Mouse (Mus musculus) intestine, embryonic 14.5 days (tissue): ENCODE results near the gene Med31. TPM values are rescaled to one million over a fixed set of nuclear protein-coding genes. Genes with fewer than 3 reads are reported as not detected.

ENCODE experiments used
- ATAC-seq: fragments of 200-750 bp; cut with Nextera tagmentation; replicated peaks from 2 replicates; pipeline ENCODE4 v1.8.0; 2017; ENCODE audit warnings: low read depth, moderate number of reproducible peaks, moderate TSS enrichment, moderate library complexity; ENCODE audit not compliant: low FRiP score, low TSS enrichment
- DNase-seq: peaks from one replicate; pipeline ENCODE4 v3.0.0-alpha.2; 2018; ENCODE audit warnings: low spot score
- H3K27ac ChIP-seq: fragments of 300-500 bp; sonication (generic); 2 replicates; pipeline ENCODE4 v1.5.1; 2014; ENCODE audit warnings: low read depth, mild to moderate bottlenecking, control low read depth
- H3K27me3 ChIP-seq: fragments of 300-500 bp; sonication (generic); replicated peaks from 2 replicates; pipeline ENCODE4 v1.6.1; 2014; ENCODE audit warnings: low read length, control low read depth; ENCODE audit not compliant: control insufficient read depth, insufficient read depth
- H3K36me3 ChIP-seq: fragments of 300-500 bp; sonication (generic); 2 replicates; pipeline ENCODE4 v1.6.1; 2014; ENCODE audit warnings: low read length, control low read depth; ENCODE audit not compliant: control insufficient read depth, insufficient read depth
- H3K4me1 ChIP-seq: fragments of 300-500 bp; sonication (generic); replicated peaks from 2 replicates; pipeline ENCODE4 v1.6.1; 2014; ENCODE audit warnings: low read length, control low read depth, mixed read lengths; ENCODE audit not compliant: control insufficient read depth, insufficient read depth
- H3K4me2 ChIP-seq: fragments of 300-500 bp; sonication (generic); 2 replicates; pipeline ENCODE4 v1.6.1; 2014; ENCODE audit warnings: low read length
- H3K4me3 ChIP-seq: fragments of 300-500 bp; sonication (generic); 2 replicates; pipeline ENCODE4 v1.5.1; 2014; ENCODE audit warnings: low read depth, low read length, control low read depth, mixed read lengths
- H3K9ac ChIP-seq: fragments of 300-500 bp; sonication (generic); 2 replicates; pipeline ENCODE4 v1.6.1; 2014; ENCODE audit warnings: mild to moderate bottlenecking, low read length
- H3K9me3 ChIP-seq: fragments of 300-500 bp; sonication (generic); 2 replicates; pipeline ENCODE4 v1.6.1; 2016; ENCODE audit warnings: low read length, control low read depth; ENCODE audit not compliant: control insufficient read depth
- WGBS: fragments of 180-500 bp; shearing (Covaris S2); extraction: QIAGEN DNeasy Blood & Tissue Kit; methylation state at CpG from one replicate; pipeline ENCODE4 v1.1.7; 2014; 5-methylcytosine and 5-hydroxymethylcytosine counted together
- polyA plus RNA-seq: library from polyadenylated mRNA; unstranded; fragments of >200 nt; fragmentation: Nextera tagmentation; extraction: Ambion mirVana; gene quantifications from 2 replicates; pipeline ENCODE4 v1.2.1, GENCODE M21; 2014

Med31 gene
- polyA plus RNA-seq, 1 experiment from 2014 or later, result 37.3 TPM

GRCm38 (mm10) chr11:72207204-72207833, 8.1 kb downstream of the Med31 start, which contains the start of the genes 4933427D14Rik and Txndc17:
4933427D14Rik (minus strand) TSS chr11:72207459.
Txndc17 (plus strand) TSS chr11:72207547.
- ATAC-seq, result peak; percentile 98
- peak within 1 kb of the TSS; percentile 86 for H3K4me3 ChIP-seq
- peaks cover 15% of the 10 kb centered on the region for H3K4me1 ChIP-seq
- H3K4me2 ChIP-seq, result peak within 1 kb of the TSS; percentile 91
- peak; percentile 93 for DNase-seq
- peaks cover 33% of the 10 kb centered on the region for H3K36me3 ChIP-seq
- no peaks in the 10 kb centered on the region for H3K9me3 ChIP-seq
- H3K27ac ChIP-seq, result peak within 1 kb of the TSS; percentile 73
- peak within 1 kb of the TSS; percentile 72 for H3K9ac ChIP-seq
- WGBS, result under 1% methylated on average over 35 of the region's 42 CpGs
- no peaks in the 10 kb centered on the region for H3K27me3 ChIP-seq

GRCm38 (mm10) chr11:72206341-72207203, 8.8 kb downstream of the Med31 start, which contains the start of gene Gm43951:
Gm43951 (minus strand) TSS chr11:72206840.
- ATAC-seq, result peak; percentile 46; the same call in 1 of the 2 replicates
- DNase-seq, result peak; percentile 69
- WGBS, result under 1% methylated on average over 43 of the region's 43 CpGs

GRCm38 (mm10) chr11:72205256-72205655, 10.1 kb downstream of the Med31 start:
- no peak overlapping the region for H3K4me2 ChIP-seq
- peaks cover 28% of the 10 kb centered on the region for H3K36me3 ChIP-seq
- 83% methylated on average over 6 of the region's 6 CpGs for WGBS
- H3K9me3 ChIP-seq, result no peaks in the 10 kb centered on the region
- H3K4me3 ChIP-seq, result no peak overlapping the region
- no peak overlapping the region; the same call in 1 of the 2 replicates for H3K9ac ChIP-seq
- no peak overlapping the region for H3K27ac ChIP-seq
- no peak for ATAC-seq
- peaks cover 15% of the 10 kb centered on the region for H3K4me1 ChIP-seq
- DNase-seq, result no peak
- no peaks in the 10 kb centered on the region for H3K27me3 ChIP-seq

More at GRCm38 (mm10) chr11:72206341-72207203, 8.8 kb downstream of the Med31 start, which contains the start of gene Gm43951:
- H3K4me2 ChIP-seq, result peak within 1 kb of the TSS; percentile 91
- H3K4me1 ChIP-seq, result peaks cover 15% of the 10 kb centered on the region
- peak within 1 kb of the TSS; percentile 86 for H3K4me3 ChIP-seq
- H3K27ac ChIP-seq, result peak within 1 kb of the TSS; percentile 73
- H3K36me3 ChIP-seq, result peaks cover 33% of the 10 kb centered on the region
- H3K27me3 ChIP-seq, result no peaks in the 10 kb centered on the region
- H3K9me3 ChIP-seq, result no peaks in the 10 kb centered on the region
- H3K9ac ChIP-seq, result peak within 1 kb of the TSS; percentile 72

- Histone ChIP-seq H3K4me2 (no peak overlapping the region), H3K27ac (no peak overlapping the region), H3K27me3 (no peaks in the 10 kb centered on the region), H3K4me3 (no peak overlapping the region), H3K9me3 (no peaks in the 10 kb centered on the region), H3K36me3 (peaks cover 28% of the 10 kb centered on the region), H3K4me1 (peaks cover 15% of the 10 kb centered on the region), H3K9ac (no peak overlapping the region)
- ATAC-seq (no peak), DNase-seq (no peak)
- 83% methylated on average over 1 of the region's 1 CpGs for WGBS
Observed at GRCm38 (mm10) chr11:72203440-72203839, 12.0 kb downstream of the Med31 start.

GRCm38 (mm10) chr11:72196506-72196905, 18.9 kb downstream of the Med31 start:
- 86% methylated on average over 8 of the region's 8 CpGs for WGBS
- H3K4me1 ChIP-seq, result no peaks in the 10 kb centered on the region
- no peak overlapping the region for H3K9ac ChIP-seq
- no peaks in the 10 kb centered on the region for H3K9me3 ChIP-seq
- H3K27ac ChIP-seq, result no peak overlapping the region
- ATAC-seq (no peak), DNase-seq (no peak)
- H3K4me3 ChIP-seq, result no peak overlapping the region
- peaks cover 47% of the 10 kb centered on the region for H3K36me3 ChIP-seq
- H3K27me3 ChIP-seq, result no peaks in the 10 kb centered on the region
- H3K4me2 ChIP-seq, result no peak overlapping the region

- H3K27ac ChIP-seq, result no peak overlapping the region
- H3K36me3 ChIP-seq, result peaks cover 57% of the 10 kb centered on the region
- ATAC-seq (no peak), DNase-seq (no peak)
- no peaks in the 10 kb centered on the region for H3K27me3 ChIP-seq
- 81% methylated on average over 2 of the region's 2 CpGs for WGBS
- H3K9ac ChIP-seq, result no peak overlapping the region
- no peaks in the 10 kb centered on the region for H3K4me1 ChIP-seq
- H3K4me2 ChIP-seq, result no peak overlapping the region
- no peaks in the 10 kb centered on the region for H3K9me3 ChIP-seq
- H3K4me3 ChIP-seq, result no peak overlapping the region
Observed at GRCm38 (mm10) chr11:72194259-72194658, 21.1 kb downstream of the Med31 start.

- Histone ChIP-seq H3K36me3 (peaks cover 52% of the 10 kb centered on the region), H3K9me3 (no peaks in the 10 kb centered on the region), H3K9ac (no peak overlapping the region), H3K4me1 (no peaks in the 10 kb centered on the region), H3K4me2 (no peak overlapping the region), H3K27ac (no peak overlapping the region), H3K4me3 (no peak overlapping the region), H3K27me3 (no peaks in the 10 kb centered on the region)
- ATAC-seq (no peak), DNase-seq (no peak)
- WGBS, result 82% methylated on average over 1 of the region's 1 CpGs
Observed at GRCm38 (mm10) chr11:72190857-72191256, 24.5 kb downstream of the Med31 start.

- Histone ChIP-seq H3K27ac (no peak overlapping the region), H3K4me3 (no peak overlapping the region), H3K9ac (no peak overlapping the region), H3K27me3 (no peaks in the 10 kb centered on the region), H3K4me2 (no peak overlapping the region), H3K4me1 (no peaks in the 10 kb centered on the region), H3K9me3 (no peaks in the 10 kb centered on the region), H3K36me3 (peaks cover 38% of the 10 kb centered on the region)
- ATAC-seq (no peak), DNase-seq (no peak)
- WGBS, result 54% methylated on average over 4 of the region's 4 CpGs
Observed at GRCm38 (mm10) chr11:72184252-72184651, 31.1 kb downstream of the Med31 start.
